ENCODE assay signal across 8 mouse cellular contexts in genomic region chr8:69919010-69919409, GRCm38 (mm10). TPM values are rescaled to one million over a fixed set of nuclear protein-coding genes. Genes with fewer than 3 reads are reported as not detected.
DNase-seq lines count a peak whose midpoint lies in the region; ATAC-seq and TF ChIP-seq lines count a peak whose summit lies in the region.

No protein-coding gene starts in this region.

- peak in 1 of 2 experiments; percentile 9; a peak in 1 of 4 replicates for TF ChIP-seq EP300 in MEL (IDR thresholded peaks at IDR 0.05; ENCODE audit: low read depth in 1 of 2, low read length in 2 of 2)

- H3K9me3 ChIP-seq in MEL (replicated peaks; ENCODE audit: insufficient read depth, low read length): no peaks in the 10 kb centered on the region
- no peaks in the 10 kb centered on the region for H3K9me3 ChIP-seq in forebrain, embryonic 16.5 days (ENCODE audit: control insufficient read depth, low read length)
- no peaks in the 10 kb centered on the region for H3K9me3 ChIP-seq in lung, embryonic 14.5 days (ENCODE audit: low read depth, low read length)

- TF ChIP-seq CTCF in MEL (IDR thresholded peaks at IDR 0.05 in 2 of 3, conservative IDR thresholded peaks at IDR 0.05 in 1 of 3; ENCODE audit: control insufficient read depth in 1 of 3, insufficient read depth in 1 of 3, low read depth in 2 of 3, low read length in 3 of 3, poor library complexity in 1 of 3, severe bottlenecking in 1 of 3): peak; percentile 54 to 77 (median 63)
- peak; percentile 95 for TF ChIP-seq CTCF in layer of hippocampus, adult 2 months (conservative IDR thresholded peaks at IDR 0.05)
- peak; percentile 96 for TF ChIP-seq CTCF in lung, embryonic 14.5 days (IDR thresholded peaks at IDR 0.05; ENCODE audit: low read depth)

- peak; percentile 71 for TF ChIP-seq RAD21 in MEL (IDR thresholded peaks at IDR 0.05; ENCODE audit: low read depth, low read length)

- no peak for TF ChIP-seq POLR2A in MEL (IDR thresholded peaks at IDR 0.05; ENCODE audit: control insufficient read depth in 1 of 2, insufficient read depth in 1 of 2, low read depth in 1 of 2, low read length in 2 of 2, poor library complexity in 1 of 2)

- no peak overlapping the region for H3K27ac ChIP-seq in MEL (ENCODE audit: control insufficient read depth, low read depth, low read length)
- H3K27ac ChIP-seq in forebrain, embryonic 16.5 days (ENCODE audit: low read length): no peak overlapping the region
- H3K27ac ChIP-seq in layer of hippocampus, adult 2 months: 0 out of 2 replicates have a peak overlapping the region, but pooled peaks have one; percentile 12
- peak overlapping the region; percentile 50; the same call in 1 of the 2 replicates for H3K27ac ChIP-seq in lung, embryonic 14.5 days (ENCODE audit: low read depth)

- H3K4me1 ChIP-seq in MEL (ENCODE audit: control insufficient read depth in 1 of 2, insufficient read depth in 2 of 2, low read length in 2 of 2): peaks cover 9 to 26% of the 10 kb centered on the region in 2 experiments
- peaks cover 10% of the 10 kb centered on the region for H3K4me1 ChIP-seq in forebrain, embryonic 16.5 days (replicated peaks; ENCODE audit: control insufficient read depth, insufficient read depth, low read length)
- H3K4me1 ChIP-seq in lung, embryonic 14.5 days (ENCODE audit: insufficient read depth): no peaks in the 10 kb centered on the region

- no peak overlapping the region for H3K4me2 ChIP-seq in forebrain, embryonic 16.5 days (ENCODE audit: low read length)
- no peak overlapping the region for H3K4me2 ChIP-seq in lung, embryonic 14.5 days

- no peak overlapping the region for H3K9ac ChIP-seq in MEL (ENCODE audit: control insufficient read depth, low read depth, low read length, poor library complexity, severe bottlenecking)
- no peak overlapping the region for H3K9ac ChIP-seq in forebrain, embryonic 16.5 days (replicated peaks; ENCODE audit: low read depth, low read length)
- no peak overlapping the region for H3K9ac ChIP-seq in lung, embryonic 14.5 days

- peaks cover 12 to 18% of the 10 kb centered on the region in 2 experiments for H3K36me3 ChIP-seq in MEL (ENCODE audit: control insufficient read depth in 1 of 2, insufficient read depth in 2 of 2, low read length in 2 of 2)
- peaks cover 8% of the 10 kb centered on the region; the same call in 1 of the 2 replicates for H3K36me3 ChIP-seq in forebrain, embryonic 16.5 days (ENCODE audit: control insufficient read depth, insufficient read depth)
- peaks cover 39% of the 10 kb centered on the region for H3K36me3 ChIP-seq in lung, embryonic 14.5 days (ENCODE audit: insufficient read depth)

- H3K27me3 ChIP-seq in MEL (ENCODE audit: control insufficient read depth in 1 of 2, insufficient read depth in 2 of 2, low read length in 2 of 2): no peaks in the 10 kb centered on the region
- H3K27me3 ChIP-seq in forebrain, embryonic 16.5 days (replicated peaks; ENCODE audit: control insufficient read depth, insufficient read depth, low read length): no peaks in the 10 kb centered on the region
- no peaks in the 10 kb centered on the region for H3K27me3 ChIP-seq in lung, embryonic 14.5 days (ENCODE audit: insufficient read depth, low read length)

- DNase-seq in MEL (ENCODE audit: low read depth, low spot score): peak; percentile 90
- DNase-seq in cerebellum, adult 11-12 months: peak; percentile 72
- peak; percentile 79 to 87 for DNase-seq in layer of hippocampus, adult 2 months (ENCODE audit: low spot score in 2 of 2)
- peak; percentile 95 for DNase-seq in lung, embryonic 14.5 days
- peak; percentile 23 to 67 for DNase-seq in thymus, adult 18-20 months

- peak; percentile 69 for ATAC-seq in forebrain, embryonic 16.5 days
- ATAC-seq in hematopoietic stem cell, adult 5-6 weeks (replicated peaks in 1 of 2; ENCODE audit: insufficient read depth in 1 of 2, low FRiP score in 2 of 2, low TSS enrichment in 1 of 2, low read depth in 1 of 2, poor library complexity in 2 of 2, severe bottlenecking in 2 of 2): peak; percentile 61 to 72
- ATAC-seq in lung, embryonic 14.5 days (ENCODE audit: insufficient read depth): peak; percentile 59
- ATAC-seq in neutrophil, adult 5-6 weeks (ENCODE audit: extremely low read depth, insufficient number of reproducible peaks, low FRiP score, poor library complexity, severe bottlenecking): peak; percentile 75

- H3K79me2 ChIP-seq in MEL (ENCODE audit: control insufficient read depth, insufficient read depth, low read length, poor library complexity): peaks cover 10% of the 10 kb centered on the region

- H3K4me3 ChIP-seq in MEL (ENCODE audit: control insufficient read depth in 1 of 2, insufficient read depth in 1 of 2, low read depth in 2 of 2, low read length in 2 of 2): no peak overlapping the region
- H3K4me3 ChIP-seq in forebrain, embryonic 16.5 days (replicated peaks; ENCODE audit: low read length): no peak overlapping the region
- H3K4me3 ChIP-seq in layer of hippocampus, adult 2 months: no peak overlapping the region
- H3K4me3 ChIP-seq in lung, embryonic 14.5 days (ENCODE audit: low read depth, low read length): no peak overlapping the region

- 79% methylated on average over 1 of the region's 1 CpGs for WGBS in forebrain, embryonic 16.5 days
- 50% methylated on average over 1 of the region's 1 CpGs for WGBS in lung, embryonic 14.5 days

TF ChIP-seq in MEL, 35 proteins besides CTCF, POLR2A, EP300 and RAD21:
- TF ChIP-seq TAL1 (IDR thresholded peaks at IDR 0.05; ENCODE audit: low read length) (no peak), NELFE (IDR thresholded peaks at IDR 0.05; ENCODE audit: low read depth, low read length) (no peak), GATA1 (IDR thresholded peaks at IDR 0.05; ENCODE audit: low read depth, low read length) (no peak), ZC3H11A (IDR thresholded peaks at IDR 0.05; ENCODE audit: low read depth, low read length) (peak; percentile 64), CHD2 (IDR thresholded peaks at IDR 0.05; ENCODE audit: low read length) (no peak), HCFC1 (IDR thresholded peaks at IDR 0.05; ENCODE audit: low read depth, low read length) (no peak), MAZ (IDR thresholded peaks at IDR 0.05; ENCODE audit: low read depth, low read length) (no peak), SIN3A (IDR thresholded peaks at IDR 0.05; ENCODE audit: low read length) (peak; percentile 54; the same call in 1 of the 2 replicates), SMC3 (IDR thresholded peaks at IDR 0.05; ENCODE audit: low read depth, low read length) (peak; percentile 60)

RNA-seq across cellular contexts. Expression of gene Yjefn3, which starts 16.5 kb away (rescaled TPM):
- total RNA-seq in MEL (2012; rRNA removed): 1.2 and 8.2 TPM in 2 replicates
- 1 to 10 TPM in 1 of 2 experiments, not detected in 1; 5.3 TPM for polyA plus RNA-seq in MEL (2012; ENCODE audit: insufficient read depth in 1 of 2, insufficient read length in 2 of 2, low read depth in 1 of 2, low replicate concordance in 2 of 2, missing spikeins in 1 of 2)
- polyA plus RNA-seq in forebrain, embryonic 16.5 days (2015; fragmentation: Nextera tagmentation; extraction: Ambion mirVana): 6.7 and 10.1 TPM in 2 replicates
- total RNA-seq in hematopoietic stem cell, adult 5-6 weeks (2017): not detected in 2 replicates
- total RNA-seq in layer of hippocampus, adult 2 months (2021): 10 to 100 TPM; 29.3 to 32.5 TPM
- polyA plus RNA-seq in lung, embryonic 14.5 days (2014; fragmentation: Nextera tagmentation; extraction: Ambion mirVana): 3.6 and 4.3 TPM in 2 replicates
- 0.61 TPM in 1 of 2 replicates, not detected in the other for total RNA-seq in neutrophil, adult 5-6 weeks (2017)

RNA-seq across cellular contexts. Expression of gene Ndufa13, which starts 16.7 kb away (rescaled TPM):
- total RNA-seq in MEL (2012; rRNA removed): 114 and 122 TPM in 2 replicates
- polyA plus RNA-seq in MEL (2012; ENCODE audit: insufficient read depth in 1 of 2, insufficient read length in 2 of 2, low read depth in 1 of 2, low replicate concordance in 2 of 2, missing spikeins in 1 of 2): 10 to 100 TPM in 1 of 2 experiments, not detected in 1; 97.7 TPM
- 144 and 145 TPM in 2 replicates for polyA plus RNA-seq in forebrain, embryonic 16.5 days (2015; fragmentation: Nextera tagmentation; extraction: Ambion mirVana)
- 90.0 and 103 TPM in 2 replicates for total RNA-seq in hematopoietic stem cell, adult 5-6 weeks (2017)
- 100 to 1,000 TPM; 154 to 157 TPM for total RNA-seq in layer of hippocampus, adult 2 months (2021)
- 163 and 171 TPM in 2 replicates for polyA plus RNA-seq in lung, embryonic 14.5 days (2014; fragmentation: Nextera tagmentation; extraction: Ambion mirVana)
- total RNA-seq in neutrophil, adult 5-6 weeks (2017): 55.9 and 58.3 TPM in 2 replicates

RNA-seq across cellular contexts. Expression of gene Tssk6, which starts 17.0 kb away (rescaled TPM):
- total RNA-seq in MEL (2012; rRNA removed): 2.1 and 3.4 TPM in 2 replicates
- polyA plus RNA-seq in MEL (2012; ENCODE audit: insufficient read depth in 1 of 2, insufficient read length in 2 of 2, low read depth in 1 of 2, low replicate concordance in 2 of 2, missing spikeins in 1 of 2): 1 to 10 TPM in 1 of 2 experiments, not detected in 1; 3.8 TPM
- polyA plus RNA-seq in forebrain, embryonic 16.5 days (2015; fragmentation: Nextera tagmentation; extraction: Ambion mirVana): 2.7 and 2.8 TPM in 2 replicates
- total RNA-seq in hematopoietic stem cell, adult 5-6 weeks (2017): 2.2 TPM in 1 of 2 replicates, not detected in the other
- under 1 TPM in 1 of 2 experiments, not detected in 1; 0.64 TPM for total RNA-seq in layer of hippocampus, adult 2 months (2021)
- polyA plus RNA-seq in lung, embryonic 14.5 days (2014; fragmentation: Nextera tagmentation; extraction: Ambion mirVana): 3.8 and 4.3 TPM in 2 replicates
- total RNA-seq in neutrophil, adult 5-6 weeks (2017): 0.93 and 1.7 TPM in 2 replicates

RNA-seq across cellular contexts. Expression of gene Cilp2, which starts 31.5 kb away (rescaled TPM):
- total RNA-seq in MEL (2012; rRNA removed): 0.04 TPM in 1 of 2 replicates, not detected in the other
- polyA plus RNA-seq in MEL (2012; ENCODE audit: insufficient read depth in 1 of 2, insufficient read length in 2 of 2, low read depth in 1 of 2, low replicate concordance in 2 of 2, missing spikeins in 1 of 2): under 1 TPM in 1 of 2 experiments, not detected in 1; 0.03 TPM
- polyA plus RNA-seq in forebrain, embryonic 16.5 days (2015; fragmentation: Nextera tagmentation; extraction: Ambion mirVana): 4.9 and 5.0 TPM in 2 replicates
- total RNA-seq in hematopoietic stem cell, adult 5-6 weeks (2017): 0.25 TPM in 1 of 2 replicates, not detected in the other
- total RNA-seq in layer of hippocampus, adult 2 months (2021): under 1 TPM; 0.69 to 0.72 TPM
- polyA plus RNA-seq in lung, embryonic 14.5 days (2014; fragmentation: Nextera tagmentation; extraction: Ambion mirVana): 0.25 and 0.31 TPM in 2 replicates
- total RNA-seq in neutrophil, adult 5-6 weeks (2017): not detected in 2 replicates

Comparison
In these comparisons a context has a peak if more than half of its experiments do, and no peak if none do; other contexts are left out.
1. DNase-seq: peak in every context shown above with its lines; median percentile 95 in lung, embryonic 14.5 days; 90 in MEL; 83 in layer of hippocampus, adult 2 months; 72 in cerebellum, adult 11-12 months; 45 in thymus, adult 18-20 months.
2. H3K27ac ChIP-seq: peak in layer of hippocampus, adult 2 months (single experiment) and lung, embryonic 14.5 days (single experiment); none in MEL (single experiment) and forebrain, embryonic 16.5 days (single experiment).
3. Peak in every context shown above with its lines, with median percentiles within 50 percentile points of each other: CTCF ChIP-seq and ATAC-seq.